Mouse (Mus musculus): ENCODE data around the gene Eid2. TPM values are rescaled to one million over a fixed set of nuclear protein-coding genes. Genes with fewer than 3 reads are reported as not detected.

The Eid2 gene
- polyA plus RNA-seq, 1 experiment from 2014 or later = 12.6 TPM

Other genes with a start within 250 kb of the Eid2 start
- gene Psmc4, start 217.8 kb upstream of the Eid2 start, polyA plus RNA-seq (2014; fragmentation: Nextera tagmentation; extraction: Ambion mirVana) = 404 and 450 TPM in 2 replicates
- 0.25 and 0.33 TPM in 2 replicates for gene Fcgbp, start 196.6 kb upstream of the Eid2 start, polyA plus RNA-seq (2014; fragmentation: Nextera tagmentation; extraction: Ambion mirVana)
- gene 9530053A07Rik, start 138.4 kb upstream of the Eid2 start, polyA plus RNA-seq (2014; fragmentation: Nextera tagmentation; extraction: Ambion mirVana) = 0.11 and 0.12 TPM in 2 replicates
- gene Fbl, start 98.2 kb upstream of the Eid2 start, polyA plus RNA-seq (2014; fragmentation: Nextera tagmentation; extraction: Ambion mirVana) = 39.5 and 42.9 TPM in 2 replicates
- 17.0 and 18.2 TPM in 2 replicates for gene Dyrk1b, start 88.4 kb upstream of the Eid2 start, polyA plus RNA-seq (2014; fragmentation: Nextera tagmentation; extraction: Ambion mirVana)
- 15.4 and 17.3 TPM in 2 replicates for gene Eid2b, start 9.9 kb downstream of the Eid2 start, polyA plus RNA-seq (2014; fragmentation: Nextera tagmentation; extraction: Ambion mirVana)
- 0.24 TPM in 1 of 2 replicates, not detected in the other for gene Selenov, start 23.3 kb downstream of the Eid2 start, polyA plus RNA-seq (2014; fragmentation: Nextera tagmentation; extraction: Ambion mirVana)
- 43.6 and 50.5 TPM in 2 replicates for gene Dll3, start 34.4 kb downstream of the Eid2 start, polyA plus RNA-seq (2014; fragmentation: Nextera tagmentation; extraction: Ambion mirVana)
- 222 and 235 TPM in 2 replicates for gene Timm50, start 44.2 kb downstream of the Eid2 start, polyA plus RNA-seq (2014; fragmentation: Nextera tagmentation; extraction: Ambion mirVana)
- 97.2 and 104 TPM in 2 replicates for gene Supt5, start 70.9 kb downstream of the Eid2 start, polyA plus RNA-seq (2014; fragmentation: Nextera tagmentation; extraction: Ambion mirVana)
- 727 and 782 TPM in 2 replicates for gene Rps16, start 82.8 kb downstream of the Eid2 start, polyA plus RNA-seq (2014; fragmentation: Nextera tagmentation; extraction: Ambion mirVana)
- 81.2 and 81.3 TPM in 2 replicates for gene Plekhg2, start 104.7 kb downstream of the Eid2 start, polyA plus RNA-seq (2014; fragmentation: Nextera tagmentation; extraction: Ambion mirVana)
- 4.5 and 5.2 TPM in 2 replicates for gene Zfp36, start 112.4 kb downstream of the Eid2 start, polyA plus RNA-seq (2014; fragmentation: Nextera tagmentation; extraction: Ambion mirVana)
- 40.1 and 46.1 TPM in 2 replicates for gene Med29, start 124.8 kb downstream of the Eid2 start, polyA plus RNA-seq (2014; fragmentation: Nextera tagmentation; extraction: Ambion mirVana)
- gene Paf1, start 125.1 kb downstream of the Eid2 start, polyA plus RNA-seq (2014; fragmentation: Nextera tagmentation; extraction: Ambion mirVana) = 82.0 and 82.9 TPM in 2 replicates
- gene Gmfg, start 169.6 kb downstream of the Eid2 start, polyA plus RNA-seq (2014; fragmentation: Nextera tagmentation; extraction: Ambion mirVana) = 4.0 and 4.9 TPM in 2 replicates
- 6.1 and 8.2 TPM in 2 replicates for gene Lrfn1, start 184.1 kb downstream of the Eid2 start, polyA plus RNA-seq (2014; fragmentation: Nextera tagmentation; extraction: Ambion mirVana)
- gene Ifnl2, start 242.6 kb downstream of the Eid2 start, polyA plus RNA-seq (2014; fragmentation: Nextera tagmentation; extraction: Ambion mirVana) = not detected in 2 replicates